Mouse (Mus musculus) thymus, adult 2 months (tissue): ENCODE measurements at regions not wholly inside any gene's neighbourhood (a gene's known extent, or its start where the extent isn't known, plus 50 kb on each side); places are given as distances from the start of the nearest gene placed in this dataset.

Experiments
- DNase-seq: peaks from one replicate; pipeline ENCODE4 v3.0.0; 2021
- H3K27ac ChIP-seq: fragments of 200-500 bp; 2 replicates; pipeline ENCODE4 v1.5.1; 2012; ENCODE audit warnings: low read length, control low read depth; ENCODE audit not compliant: control insufficient read depth, insufficient read depth
- H3K27me3 ChIP-seq: fragments of 200-500 bp; 2 replicates; pipeline ENCODE4 v1.6.1; 2012; ENCODE audit warnings: mild to moderate bottlenecking, low read length, moderate library complexity, mixed read lengths; ENCODE audit not compliant: control insufficient read depth, insufficient read depth
- H3K36me3 ChIP-seq: fragments of 200-500 bp; 2 replicates; pipeline ENCODE4 v1.6.1; 2012; ENCODE audit warnings: mild to moderate bottlenecking, low read length, moderate library complexity; ENCODE audit not compliant: control insufficient read depth, insufficient read depth
- H3K4me1 ChIP-seq: fragments of 200-500 bp; replicated peaks from 2 replicates; pipeline ENCODE4 v1.6.1; 2012; ENCODE audit warnings: low read length; ENCODE audit not compliant: control insufficient read depth, insufficient read depth
- H3K4me3 ChIP-seq: fragments of 200-500 bp; 2 replicates; pipeline ENCODE4 v1.5.1; 2012; ENCODE audit warnings: mild to moderate bottlenecking, low read length, control low read depth, moderate library complexity; ENCODE audit not compliant: control insufficient read depth, insufficient read depth
- CTCF ChIP-seq: fragments of 200-500 bp; IDR thresholded peaks from 2 replicates; pipeline ENCODE4 v1.5.1; 2012; ENCODE audit warnings: mild to moderate bottlenecking, control low read depth, low read length, moderate library complexity, borderline replicate concordance; ENCODE audit not compliant: control insufficient read depth, poor library complexity, insufficient read depth; ENCODE audit errors: extremely low read depth
- POLR2A ChIP-seq: fragments of 200-500 bp; IDR thresholded peaks from 2 replicates; pipeline ENCODE4 v1.6.1; 2012; ENCODE audit warnings: mild to moderate bottlenecking, low read length, control low read depth, moderate library complexity; ENCODE audit not compliant: control insufficient read depth, poor library complexity, insufficient read depth; ENCODE audit errors: extremely low read depth
- WGBS: fragments of 180-500 bp; shearing (Covaris S2); methylation state at CpG from one replicate; pipeline ENCODE4 v1.1.7; 2018; 5-methylcytosine and 5-hydroxymethylcytosine counted together

DNA sequence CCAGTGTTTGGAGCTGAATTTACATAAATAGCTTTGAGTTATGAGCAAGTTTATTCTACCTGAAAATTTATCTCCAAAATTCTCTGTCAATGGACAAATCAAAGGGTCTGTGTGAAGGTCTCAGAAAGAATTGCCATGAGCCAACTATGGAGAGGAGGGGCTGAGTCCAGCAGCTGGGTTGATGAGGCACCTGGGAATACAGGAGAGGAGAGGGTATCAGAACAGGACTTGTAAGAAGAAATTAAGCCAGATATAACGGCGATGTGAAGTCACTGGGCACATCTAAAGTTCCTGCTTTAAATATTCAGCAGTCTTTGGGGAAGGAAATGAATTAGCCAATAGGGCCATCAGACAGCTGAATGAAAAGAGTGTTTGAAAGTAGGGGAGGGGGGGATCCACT is 394.4 kb upstream of the Plxna2 start:
- no peak for DNase-seq
- Histone ChIP-seq H3K27ac (no peak overlapping the region), H3K36me3 (no peaks in the 10 kb centered on the region), H3K4me3 (no peak overlapping the region), H3K4me1 (no peaks in the 10 kb centered on the region), H3K27me3 (no peaks in the 10 kb centered on the region)
- TF ChIP-seq POLR2A: no peak
- TF ChIP-seq CTCF: no peak
- 17% methylated on average over 2 of the region's 2 CpGs for WGBS

GRCm38 (mm10) chr1:194223015-194223414 is 395.0 kb upstream of the Plxna2 start:
- 2% methylated on average over 9 of the region's 9 CpGs for whole genome bisulfite sequencing
- peak; percentile 58 for DNase-seq
- no peaks in the 10 kb centered on the region for H3K4me1 ChIP-seq
- no peaks in the 10 kb centered on the region for H3K36me3 ChIP-seq
- H3K27ac ChIP-seq: no peak overlapping the region
- H3K4me3 ChIP-seq: no peak overlapping the region
- H3K27me3 ChIP-seq: no peaks in the 10 kb centered on the region
- peak; percentile 82; the same call in 1 of the 2 replicates for TF ChIP-seq CTCF
- TF ChIP-seq POLR2A: no peak

DNA sequence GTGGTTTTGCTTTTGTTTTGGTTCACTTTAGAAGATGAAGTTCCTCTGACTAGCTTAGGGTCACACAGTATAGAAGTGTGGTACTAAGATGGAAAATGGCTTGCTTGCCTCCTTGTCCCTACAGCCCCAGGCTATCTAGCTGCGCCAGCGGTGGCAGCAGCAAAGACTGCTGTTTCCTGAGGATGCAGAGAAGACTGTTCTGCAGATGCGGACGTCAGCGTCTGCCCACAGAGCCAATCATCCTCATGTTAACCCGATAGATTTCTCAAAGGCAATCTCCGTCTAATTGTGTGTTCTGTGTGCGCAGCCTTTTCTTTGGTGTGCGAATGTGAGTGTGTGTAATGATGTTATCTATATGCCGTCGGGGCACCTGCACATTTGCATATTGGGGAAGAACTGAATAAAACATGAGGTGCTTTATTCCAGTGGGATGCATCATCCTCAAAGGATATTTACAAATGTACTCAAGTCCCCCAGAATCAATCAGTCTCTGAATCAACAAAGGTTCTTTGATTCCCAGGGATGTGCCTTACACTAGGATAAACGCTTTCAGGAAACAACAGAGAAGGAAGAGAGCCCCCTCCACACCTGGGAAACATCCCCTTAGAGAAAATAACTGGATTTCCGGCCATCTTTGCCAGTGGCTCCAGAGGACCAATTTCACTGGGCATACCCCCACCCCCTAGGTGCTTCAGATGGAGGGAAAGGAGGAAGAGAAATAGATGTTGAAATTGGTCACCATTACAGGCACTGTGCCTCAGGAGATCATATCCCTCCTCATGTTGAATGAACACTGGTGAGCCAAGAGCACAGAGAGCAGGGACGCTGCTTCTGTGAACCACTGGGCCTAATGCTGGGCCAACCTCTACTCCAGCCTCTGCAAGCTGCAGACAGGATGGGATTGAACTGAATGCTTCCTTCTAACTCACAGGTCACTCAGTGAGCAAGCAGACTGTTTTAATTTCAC is 409.7 kb upstream of the Plxna2 start:
- Histone ChIP-seq H3K4me1 (no peaks in the 10 kb centered on the region), H3K27ac (no peak overlapping the region), H3K4me3 (no peak overlapping the region), H3K27me3 (no peaks in the 10 kb centered on the region), H3K36me3 (no peaks in the 10 kb centered on the region)
- no peak for DNase-seq
- TF ChIP-seq CTCF (no peak), POLR2A (no peak)
- WGBS: 57% methylated on average over 14 of the region's 14 CpGs

- 85% methylated on average over 2 of the region's 2 CpGs for WGBS
Measured at GRCm38 (mm10) chr1:194197516-194197915, 420.5 kb upstream of the Plxna2 start.

DNA sequence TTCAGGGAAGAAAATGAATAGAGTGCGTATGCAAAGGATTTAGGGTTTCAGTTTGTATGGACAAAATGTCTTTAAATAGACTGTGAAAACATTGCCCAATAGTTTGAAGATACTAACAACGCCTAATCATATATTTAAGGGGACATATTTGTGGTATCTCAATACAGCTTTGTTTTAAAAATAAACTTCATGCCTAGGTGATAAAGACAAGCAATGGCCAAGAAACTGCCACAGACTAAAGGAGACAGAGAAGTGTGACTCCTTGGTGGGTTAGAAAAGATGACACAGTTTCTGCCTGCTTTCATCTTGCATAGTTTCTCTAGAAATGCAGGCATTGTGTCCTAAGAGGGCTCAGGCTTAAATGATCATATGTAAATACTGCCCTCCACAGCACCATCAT is 435.7 kb upstream of the Plxna2 start:
- 93% methylated on average over 2 of the region's 2 CpGs for WGBS
- no peak for DNase-seq
- H3K27ac ChIP-seq: no peak overlapping the region
- TF ChIP-seq CTCF: no peak
- no peak for TF ChIP-seq POLR2A
- no peak overlapping the region for H3K4me3 ChIP-seq
- H3K4me1 ChIP-seq: no peaks in the 10 kb centered on the region
- no peaks in the 10 kb centered on the region for H3K27me3 ChIP-seq
- no peaks in the 10 kb centered on the region for H3K36me3 ChIP-seq

More at GRCm38 (mm10) chr1:194197516-194197915, 420.5 kb upstream of the Plxna2 start:
- TF ChIP-seq POLR2A: no peak
- TF ChIP-seq CTCF: no peak
- Histone ChIP-seq H3K4me1 (no peaks in the 10 kb centered on the region), H3K4me3 (no peak overlapping the region), H3K36me3 (no peaks in the 10 kb centered on the region), H3K27ac (no peak overlapping the region), H3K27me3 (no peaks in the 10 kb centered on the region)
- DNase-seq: no peak

DNA sequence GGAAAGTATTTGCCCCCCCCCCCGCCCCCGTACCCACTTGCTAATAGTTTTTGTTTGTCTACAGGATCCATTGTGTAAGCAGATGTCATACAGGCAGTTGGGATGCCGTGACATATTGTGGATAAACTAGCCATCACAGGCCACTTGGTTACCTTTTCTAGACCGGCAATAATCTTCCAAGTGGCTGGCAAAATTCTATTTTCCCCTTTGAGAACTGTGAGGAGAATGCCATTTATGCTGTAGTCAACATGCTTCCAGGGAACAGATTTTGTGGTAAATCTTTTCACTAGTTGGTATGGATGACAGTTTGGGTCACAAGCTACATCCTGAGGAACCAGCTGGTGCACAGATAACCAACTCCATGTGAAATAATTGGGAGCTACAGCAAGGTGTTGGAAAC is 456.5 kb upstream of the Plxna2 start:
- Histone ChIP-seq H3K4me1 (no peaks in the 10 kb centered on the region), H3K4me3 (no peak overlapping the region), H3K27me3 (no peaks in the 10 kb centered on the region), H3K27ac (no peak overlapping the region), H3K36me3 (no peaks in the 10 kb centered on the region)
- no peak for DNase-seq
- 91% methylated on average over 4 of the region's 4 CpGs for WGBS
- TF ChIP-seq CTCF (no peak), POLR2A (no peak)
